Mouse (Mus musculus): ENCODE results near the gene Olfr414. TPM values are rescaled to one million over a fixed set of nuclear protein-coding genes. Genes with fewer than 3 reads are reported as not detected.

Olfr414 gene
- total RNA-seq (2023): not detected

DNA sequence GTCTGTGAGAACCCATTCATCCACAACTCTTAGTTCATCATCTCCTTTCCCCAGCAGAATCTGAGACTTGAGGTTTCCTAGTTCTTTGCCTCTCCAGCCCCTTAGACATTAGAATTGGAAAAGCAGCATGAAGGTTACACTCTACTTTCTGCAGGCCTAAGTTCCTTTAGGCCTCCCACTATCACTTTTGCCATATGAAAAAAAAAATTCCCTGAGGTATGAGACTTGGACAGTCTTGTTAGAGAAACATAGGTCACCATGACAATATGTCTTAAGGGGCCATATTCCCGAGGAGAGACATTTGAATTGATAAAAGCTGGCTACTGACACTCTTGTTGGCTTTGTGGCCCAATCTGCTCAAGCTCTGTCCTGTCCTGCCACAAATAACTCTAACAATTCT is at the start of gene Olfr414:
Gene Olfr414 (plus strand): TSS at position 301 of the 400 bp plus-strand sequence.

DNA sequence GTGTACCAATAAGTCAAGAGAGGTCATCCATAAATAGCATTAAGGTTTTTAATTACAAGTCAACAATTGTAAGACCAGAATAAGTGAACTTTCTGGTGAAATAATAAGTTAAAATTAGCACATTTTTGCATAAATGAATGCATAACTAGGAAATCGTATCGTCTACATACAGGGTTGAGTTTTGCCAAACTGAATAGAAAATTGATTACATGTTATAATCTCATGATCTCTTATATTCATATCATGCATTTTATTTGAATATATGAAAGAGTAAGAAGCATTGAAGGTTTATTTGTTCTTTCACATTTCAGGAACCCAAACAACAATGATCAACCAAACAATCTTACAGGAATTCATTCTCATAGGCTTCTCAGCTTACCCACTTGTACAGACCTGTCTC is 33.1 kb upstream of the Olfr414 start, which contains the start of gene Olfr248:
Gene Olfr248 (plus strand): TSS at position 301 of the 400 bp plus-strand sequence.

DNA sequence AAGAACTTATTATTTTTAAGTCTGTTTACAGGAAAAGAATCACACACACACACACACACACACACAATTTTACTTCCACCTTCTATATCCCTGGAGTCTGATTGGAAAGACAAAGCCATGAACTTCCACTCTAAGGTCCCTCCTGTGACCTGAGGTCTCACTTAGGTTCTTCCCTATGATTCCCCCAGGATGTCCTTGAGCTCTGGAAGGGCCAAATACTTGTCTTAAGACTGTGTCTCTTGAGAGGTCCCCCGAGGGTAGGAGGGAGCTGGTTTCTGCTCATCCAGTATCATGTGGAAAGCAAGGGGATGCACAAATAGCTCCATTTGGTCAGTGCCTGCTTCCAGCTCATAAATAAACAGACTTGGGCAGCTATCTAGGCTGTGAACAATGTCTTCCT is 17.9 kb downstream of the Olfr414 start, which contains the start of gene Olfr220:
Gene Olfr220 (plus strand): TSS at position 301 of the 400 bp plus-strand sequence.

Other genes starting within 250 kb of the Olfr414 start
- gene Olfr419, start 172.0 kb upstream of the Olfr414 start, total RNA-seq (2023): not detected
- not detected for gene Mptx1, start 93.5 kb upstream of the Olfr414 start, total RNA-seq (2023)
- gene Olfr417, start 58.9 kb upstream of the Olfr414 start, total RNA-seq (2023): not detected
- not detected for gene Olfr248, start 33.0 kb upstream of the Olfr414 start, total RNA-seq (2023)
- not detected for gene Olfr220, start 18.0 kb downstream of the Olfr414 start, total RNA-seq (2023)
- not detected for gene Fmn2, start 77.8 kb downstream of the Olfr414 start, total RNA-seq (2023)